Mouse (Mus musculus): ENCODE results near the gene Tbc1d32. TPM values are rescaled to one million over a fixed set of nuclear protein-coding genes. Genes with fewer than 3 reads are reported as not detected.
A peak's percentile ranks its signal among the peaks of the same experiment; 100 is the strongest.
"Not testable (repeated sequence)": the region's sequence is repeated elsewhere in the genome, so short reads cannot be mapped to it uniquely, and the experiment has no call there.

The Tbc1d32 gene
- polyA plus RNA-seq (2016; fragmentation: Nextera tagmentation; extraction: Ambion mirVana), result 3.5 and 3.7 TPM in 2 replicates

GRCm38 (mm10) chr10:56228568-56229209 lies at the start of gene Tbc1d32:
TSS of gene Tbc1d32 (minus strand) at chr10:56228689.
- WGBS, result 4% methylated on average over 42 of the region's 42 CpGs
- DNase-seq (ENCODE audit: low spot score), result peak; percentile 94
- H3K4me1 ChIP-seq, result peaks cover 8% of the 10 kb centered on the region
- peak within 1 kb of the TSS; percentile 87 for H3K27ac ChIP-seq
- H3K4me3 ChIP-seq, result peak within 1 kb of the TSS; percentile 64
- H3K9me3 ChIP-seq (replicated peaks), result no peaks in the 10 kb centered on the region
- no peaks in the 10 kb centered on the region for H3K36me3 ChIP-seq
- H3K27me3 ChIP-seq (ENCODE audit: low read depth, poor library complexity, severe bottlenecking), result no peaks in the 10 kb centered on the region

GRCm38 (mm10) chr10:56227771-56228275 lies 666 bp downstream of the Tbc1d32 start:
- H3K27ac ChIP-seq, result no peak overlapping the region
- H3K9me3 ChIP-seq (replicated peaks), result no peaks in the 10 kb centered on the region
- peak overlapping the region; percentile 64 for H3K4me3 ChIP-seq
- 73% methylated on average over 8 of the region's 8 CpGs for WGBS
- H3K36me3 ChIP-seq, result peaks cover 1% of the 10 kb centered on the region; the same call in 1 of the 2 replicates
- DNase-seq (ENCODE audit: low spot score), result peak; percentile 32
- no peaks in the 10 kb centered on the region for H3K27me3 ChIP-seq (ENCODE audit: low read depth, poor library complexity, severe bottlenecking)
- peaks cover 8% of the 10 kb centered on the region for H3K4me1 ChIP-seq

- Histone ChIP-seq H3K27ac (no peak overlapping the region), H3K4me1 (no peaks in the 10 kb centered on the region), H3K4me3 (no peak overlapping the region), H3K27me3 (ENCODE audit: low read depth, poor library complexity, severe bottlenecking) (no peaks in the 10 kb centered on the region), H3K36me3 (peaks cover 7% of the 10 kb centered on the region; the same call in 1 of the 2 replicates), H3K9me3 (replicated peaks) (no peaks in the 10 kb centered on the region)
- DNase-seq (ENCODE audit: low spot score), result no peak
- WGBS, result 79% methylated on average over 3 of the region's 3 CpGs
Observed at GRCm38 (mm10) chr10:56215797-56216196, 12.7 kb downstream of the Tbc1d32 start.

GRCm38 (mm10) chr10:56210343-56210742 lies 18.1 kb downstream of the Tbc1d32 start:
- DNase-seq (ENCODE audit: low spot score), result no peak
- Histone ChIP-seq H3K9me3 (replicated peaks) (no peaks in the 10 kb centered on the region), H3K36me3 (peaks cover 9% of the 10 kb centered on the region; the same call in 1 of the 2 replicates), H3K27me3 (ENCODE audit: low read depth, poor library complexity, severe bottlenecking) (no peaks in the 10 kb centered on the region), H3K4me3 (no peak overlapping the region), H3K27ac (no peak overlapping the region), H3K4me1 (peaks cover 2% of the 10 kb centered on the region; the same call in 1 of the 2 replicates)
- WGBS, result 96% methylated on average over 1 of the region's 1 CpGs

DNA sequence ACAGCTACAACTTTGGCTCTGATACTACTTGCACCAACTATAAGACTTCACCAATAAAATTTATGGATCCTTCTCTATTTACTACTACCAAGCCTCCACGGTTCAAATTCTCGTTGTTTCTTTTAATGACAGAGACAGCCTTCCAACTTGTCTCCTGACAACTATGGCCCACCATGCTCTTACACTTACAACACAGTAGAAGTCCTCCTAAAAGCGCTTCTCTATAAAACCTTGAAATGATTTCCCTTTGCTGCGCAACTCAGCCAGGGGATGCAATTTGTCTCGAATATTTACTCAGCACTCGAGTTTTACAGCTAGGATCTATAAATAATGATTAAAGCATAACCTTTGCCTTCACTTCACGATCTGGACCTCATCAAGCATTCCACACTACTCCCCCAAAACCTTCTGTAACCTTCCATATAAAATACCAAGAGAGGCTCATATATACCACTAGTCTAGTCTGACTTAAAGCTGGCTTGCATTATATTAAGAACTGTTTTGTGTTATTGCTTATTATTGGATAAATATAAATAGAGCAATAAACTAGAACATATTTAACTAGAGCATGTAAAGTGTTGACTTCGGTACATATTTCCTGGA lies 21.6 kb downstream of the Tbc1d32 start:
- 63% methylated on average over 8 of the region's 8 CpGs for WGBS
- Histone ChIP-seq H3K4me3 (no peak overlapping the region), H3K36me3 (0 out of 2 replicates have a peak, but pooled peaks cover 2% of the 10 kb centered on the region), H3K9me3 (replicated peaks) (no peaks in the 10 kb centered on the region), H3K27ac (no peak overlapping the region), H3K4me1 (peaks cover 2% of the 10 kb centered on the region; the same call in 1 of the 2 replicates), H3K27me3 (ENCODE audit: low read depth, poor library complexity, severe bottlenecking) (no peaks in the 10 kb centered on the region)
- no peak for DNase-seq (ENCODE audit: low spot score)

DNA sequence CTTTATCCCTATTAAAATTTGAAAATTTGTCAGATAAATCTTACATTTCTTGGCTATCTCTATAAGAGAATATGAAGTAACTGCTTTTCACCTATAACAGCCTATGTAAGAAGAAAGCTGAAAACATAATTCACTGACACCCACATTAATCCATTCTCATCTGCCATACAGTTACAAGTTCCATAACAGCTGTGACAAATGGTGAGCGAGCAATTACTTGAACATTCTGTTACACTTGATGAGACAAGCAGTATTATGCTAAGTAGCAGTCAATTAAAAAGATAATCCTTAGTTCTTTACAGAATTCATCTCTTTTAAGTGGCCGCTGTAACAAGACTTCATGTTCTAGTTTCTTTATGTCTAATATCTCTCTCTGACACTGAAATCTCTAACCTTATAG lies 24.1 kb downstream of the Tbc1d32 start:
- no peak for DNase-seq (ENCODE audit: low spot score)
- Histone ChIP-seq H3K9me3 (replicated peaks) (no peaks in the 10 kb centered on the region), H3K4me1 (peaks cover 2% of the 10 kb centered on the region; the same call in 1 of the 2 replicates), H3K36me3 (no peaks in the 10 kb centered on the region), H3K27me3 (ENCODE audit: low read depth, poor library complexity, severe bottlenecking) (no peaks in the 10 kb centered on the region), H3K4me3 (no peak overlapping the region), H3K27ac (no peak overlapping the region)
- 93% methylated on average over 2 of the region's 2 CpGs for WGBS

DNA sequence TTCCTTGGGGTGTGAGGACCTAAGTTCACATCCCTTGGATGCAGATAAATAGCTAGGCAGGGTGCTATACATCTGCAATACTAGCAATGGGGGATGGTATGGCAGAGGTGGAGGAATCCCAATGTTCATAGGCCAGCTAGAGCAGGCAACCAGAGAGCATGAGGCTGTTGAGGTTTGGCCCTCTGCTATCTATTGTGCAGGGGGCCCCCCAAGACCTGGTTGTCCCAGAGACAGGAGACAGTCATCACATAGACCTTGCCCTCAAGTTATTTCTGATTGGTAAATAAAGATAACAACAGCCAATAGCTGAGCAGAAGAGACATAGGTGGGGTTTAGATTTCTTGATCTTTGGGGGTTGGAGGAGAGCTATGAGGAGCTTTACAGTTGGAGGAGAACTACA lies 28.6 kb downstream of the Tbc1d32 start:
- Histone ChIP-seq H3K27ac (no peak overlapping the region), H3K4me3 (no peak overlapping the region), H3K27me3 (ENCODE audit: low read depth, poor library complexity, severe bottlenecking) (no peaks in the 10 kb centered on the region), H3K9me3 (replicated peaks) (no peaks in the 10 kb centered on the region), H3K4me1 (no peaks in the 10 kb centered on the region), H3K36me3 (no peaks in the 10 kb centered on the region)
- no peak for DNase-seq (ENCODE audit: low spot score)

DNA sequence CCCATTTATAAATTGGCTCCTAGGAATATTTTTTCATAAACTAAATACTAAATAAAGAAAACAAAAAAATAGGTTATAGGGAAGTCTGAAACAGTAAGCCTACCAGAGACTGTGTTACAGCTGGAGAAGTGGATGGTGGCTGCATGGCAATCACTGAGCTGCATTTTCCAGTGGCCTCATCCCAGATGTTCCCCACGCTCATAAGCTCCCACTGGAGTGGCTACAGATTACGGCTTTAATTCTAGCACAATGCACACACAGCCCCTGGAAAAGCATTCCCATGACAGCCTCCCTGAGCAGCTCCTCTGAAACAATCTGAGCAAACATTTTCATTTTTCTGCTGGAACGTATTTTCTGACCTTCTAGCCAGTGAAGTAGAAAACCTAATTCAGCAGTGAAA lies 29.8 kb downstream of the Tbc1d32 start:
- Histone ChIP-seq H3K9me3 (replicated peaks) (no peaks in the 10 kb centered on the region), H3K36me3 (no peaks in the 10 kb centered on the region), H3K4me1 (no peaks in the 10 kb centered on the region), H3K27ac (no peak overlapping the region), H3K27me3 (ENCODE audit: low read depth, poor library complexity, severe bottlenecking) (no peaks in the 10 kb centered on the region), H3K4me3 (no peak overlapping the region)
- WGBS, result 91% methylated on average over 3 of the region's 3 CpGs
- no peak for DNase-seq (ENCODE audit: low spot score)

GRCm38 (mm10) chr10:56194310-56194709 lies 34.2 kb downstream of the Tbc1d32 start:
- H3K9me3 ChIP-seq (replicated peaks), result no peaks in the 10 kb centered on the region
- H3K27ac ChIP-seq, result no peak overlapping the region
- WGBS, result 85% methylated on average over 7 of the region's 7 CpGs
- no peaks in the 10 kb centered on the region for H3K27me3 ChIP-seq (ENCODE audit: low read depth, poor library complexity, severe bottlenecking)
- no peak for DNase-seq (ENCODE audit: low spot score)
- no peaks in the 10 kb centered on the region for H3K4me1 ChIP-seq
- no peak overlapping the region for H3K4me3 ChIP-seq
- no peaks in the 10 kb centered on the region for H3K36me3 ChIP-seq

- Histone ChIP-seq H3K4me3 (no peak overlapping the region), H3K4me1 (no peaks in the 10 kb centered on the region), H3K36me3 (peaks cover 10% of the 10 kb centered on the region), H3K27ac (no peak overlapping the region), H3K9me3 (replicated peaks) (no peaks in the 10 kb centered on the region), H3K27me3 (ENCODE audit: low read depth, poor library complexity, severe bottlenecking) (no peaks in the 10 kb centered on the region)
- WGBS, result 97% methylated on average over 1 of the region's 1 CpGs
- DNase-seq (ENCODE audit: low spot score), result no peak
Observed at GRCm38 (mm10) chr10:56181727-56182126, 46.8 kb downstream of the Tbc1d32 start.

DNA sequence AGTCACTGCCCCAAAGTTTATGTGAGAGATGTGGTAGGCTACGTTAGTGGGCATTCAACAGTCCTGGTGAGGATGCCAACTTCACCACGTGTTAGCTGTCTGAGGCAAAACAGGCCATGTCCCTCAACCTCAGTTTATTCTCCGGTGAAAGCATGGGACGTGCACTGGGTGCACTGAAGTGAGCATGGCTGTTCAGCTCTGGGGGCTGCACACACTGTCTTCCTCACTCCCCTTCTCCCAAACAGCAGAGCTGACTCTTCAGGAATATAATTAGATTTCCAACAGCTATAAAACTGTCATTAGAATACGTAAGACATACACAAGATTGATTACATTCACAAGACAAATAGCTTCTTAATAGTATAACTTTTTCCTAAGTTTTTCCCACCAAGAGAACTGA lies 55.3 kb downstream of the Tbc1d32 start:
- Histone ChIP-seq H3K4me1 (no peaks in the 10 kb centered on the region), H3K36me3 (no peaks in the 10 kb centered on the region; the same call in 1 of the 2 replicates), H3K4me3 (no peak overlapping the region), H3K9me3 (replicated peaks) (no peaks in the 10 kb centered on the region), H3K27me3 (ENCODE audit: low read depth, poor library complexity, severe bottlenecking) (no peaks in the 10 kb centered on the region), H3K27ac (no peak overlapping the region)
- 77% methylated on average over 5 of the region's 5 CpGs for WGBS
- no peak for DNase-seq (ENCODE audit: low spot score)

GRCm38 (mm10) chr10:56167721-56168120 lies 60.8 kb downstream of the Tbc1d32 start:
- DNase-seq (ENCODE audit: low spot score); H3K36me3 ChIP-seq; H3K4me1 ChIP-seq; H3K4me3 ChIP-seq; H3K27ac ChIP-seq; H3K27me3 ChIP-seq (ENCODE audit: low read depth, poor library complexity, severe bottlenecking); H3K9me3 ChIP-seq (replicated peaks): not testable (repeated sequence)

- H3K27me3 ChIP-seq (ENCODE audit: low read depth, poor library complexity, severe bottlenecking), result no peaks in the 10 kb centered on the region
- WGBS, result 89% methylated on average over 4 of the region's 4 CpGs
- H3K4me3 ChIP-seq, result no peak overlapping the region
- no peaks in the 10 kb centered on the region for H3K4me1 ChIP-seq
- no peaks in the 10 kb centered on the region; the same call in 1 of the 2 replicates for H3K36me3 ChIP-seq
- no peaks in the 10 kb centered on the region for H3K9me3 ChIP-seq (replicated peaks)
- H3K27ac ChIP-seq, result no peak overlapping the region
- no peak for DNase-seq (ENCODE audit: low spot score)
Observed at GRCm38 (mm10) chr10:56165758-56166157, 62.7 kb downstream of the Tbc1d32 start.

Measured in limb, embryonic 10.5 days (tissue).